Mouse (Mus musculus) midbrain, embryonic 11.5 days (tissue): ENCODE data around the gene Akt1s1. TPM values are rescaled to one million over a fixed set of nuclear protein-coding genes. Genes with fewer than 3 reads are reported as not detected.

ENCODE experiments used
- ATAC-seq: fragments of 200-750 bp; cut with Nextera tagmentation; 2 replicates; pipeline ENCODE4 v1.8.0; 2017; ENCODE audit warnings: moderate TSS enrichment, moderate library complexity; ENCODE audit not compliant: low FRiP score
- DNase-seq: peaks from one replicate; pipeline ENCODE4 v3.0.0; 2015; ENCODE audit warnings: low spot score; ENCODE audit errors: missing footprints
- H3K27ac ChIP-seq: fragments of 300-500 bp; sonication (generic); 2 replicates; pipeline ENCODE4 v1.5.1; 2014; ENCODE audit warnings: low read depth, low read length
- H3K27me3 ChIP-seq: fragments of 300-500 bp; sonication (generic); 2 replicates; pipeline ENCODE4 v1.6.1; 2014; ENCODE audit warnings: mild to moderate bottlenecking, low read length, moderate library complexity, mixed read lengths; ENCODE audit not compliant: control insufficient read depth, insufficient read depth
- H3K36me3 ChIP-seq: fragments of 300-500 bp; sonication (generic); 2 replicates; pipeline ENCODE4 v1.6.1; 2014; ENCODE audit warnings: mild to moderate bottlenecking, low read length, moderate library complexity, mixed read lengths; ENCODE audit not compliant: control insufficient read depth, insufficient read depth
- H3K4me1 ChIP-seq: fragments of 300-500 bp; sonication (generic); 2 replicates; pipeline ENCODE4 v1.6.1; 2014; ENCODE audit warnings: low read length; ENCODE audit not compliant: control insufficient read depth, insufficient read depth
- H3K4me2 ChIP-seq: fragments of 300-500 bp; sonication (generic); 2 replicates; pipeline ENCODE4 v1.6.1; 2014; ENCODE audit warnings: mild to moderate bottlenecking, moderate library complexity
- H3K4me3 ChIP-seq: fragments of 300-500 bp; sonication (generic); 2 replicates; pipeline ENCODE4 v1.5.1; 2014; ENCODE audit warnings: low read depth, low read length
- H3K9ac ChIP-seq: fragments of 300-500 bp; sonication (generic); 2 replicates; pipeline ENCODE4 v1.6.1; 2014; ENCODE audit warnings: low read length
- H3K9me3 ChIP-seq: fragments of 300-500 bp; sonication (generic); 2 replicates; pipeline ENCODE4 v1.6.1; 2016; ENCODE audit warnings: low read length; ENCODE audit not compliant: control insufficient read depth
- WGBS: fragments of 180-500 bp; shearing (Covaris S2); extraction: QIAGEN DNeasy Blood & Tissue Kit; methylation state at CpG from one replicate; pipeline ENCODE4 v1.1.7; 2014; 5-methylcytosine and 5-hydroxymethylcytosine counted together
- polyA plus RNA-seq: library from polyadenylated mRNA; unstranded; fragments of >200 nt; fragmentation: Nextera tagmentation; extraction: Ambion mirVana; gene quantifications from 2 replicates; pipeline ENCODE4 v1.2.1, GENCODE M21; 2014

Gene Akt1s1
- polyA plus RNA-seq, 1 experiment from 2014 or later = 34.3 TPM

GRCm38 (mm10) chr7:44863982-44864494, 15.2 kb downstream of the Akt1s1 start:
- ATAC-seq (no peak), DNase-seq (peak; percentile 84)
- H3K9ac ChIP-seq = no peak overlapping the region
- peaks cover 26% of the 10 kb centered on the region for H3K36me3 ChIP-seq
- no peak overlapping the region for H3K4me3 ChIP-seq
- WGBS = 94% methylated on average over 11 of the region's 11 CpGs
- peaks cover 24% of the 10 kb centered on the region for H3K4me1 ChIP-seq
- H3K9me3 ChIP-seq = no peaks in the 10 kb centered on the region
- no peaks in the 10 kb centered on the region for H3K27me3 ChIP-seq
- no peak overlapping the region for H3K4me2 ChIP-seq
- H3K27ac ChIP-seq = no peak overlapping the region

GRCm38 (mm10) chr7:44864595-44865542, 16.1 kb downstream of the Akt1s1 start:
- Histone ChIP-seq H3K4me3 (no peak overlapping the region), H3K27ac (no peak overlapping the region), H3K4me2 (no peak overlapping the region), H3K9ac (no peak overlapping the region), H3K27me3 (no peaks in the 10 kb centered on the region), H3K9me3 (no peaks in the 10 kb centered on the region), H3K36me3 (peaks cover 26% of the 10 kb centered on the region), H3K4me1 (peaks cover 24% of the 10 kb centered on the region)
- DNase-seq = peak; percentile 83
- no peak for ATAC-seq
- WGBS = 88% methylated on average over 24 of the region's 24 CpGs

- ATAC-seq (no peak), DNase-seq (peak; percentile 78)
- no peak overlapping the region for H3K9ac ChIP-seq
- no peak overlapping the region for H3K4me2 ChIP-seq
- peaks cover 26% of the 10 kb centered on the region for H3K36me3 ChIP-seq
- no peaks in the 10 kb centered on the region for H3K27me3 ChIP-seq
- H3K27ac ChIP-seq = no peak overlapping the region
- H3K9me3 ChIP-seq = no peaks in the 10 kb centered on the region
- H3K4me1 ChIP-seq = peaks cover 28% of the 10 kb centered on the region
- no peak overlapping the region for H3K4me3 ChIP-seq
- WGBS = 75% methylated on average over 15 of the region's 15 CpGs
Measured at GRCm38 (mm10) chr7:44866276-44867009, 17.7 kb downstream of the Akt1s1 start.

- Histone ChIP-seq H3K9ac (no peak overlapping the region), H3K27ac (no peak overlapping the region), H3K36me3 (peaks cover 26% of the 10 kb centered on the region), H3K4me3 (peak overlapping the region; percentile 97), H3K4me2 (peak overlapping the region; percentile 92), H3K27me3 (no peaks in the 10 kb centered on the region), H3K9me3 (no peaks in the 10 kb centered on the region), H3K4me1 (peaks cover 28% of the 10 kb centered on the region)
- WGBS = 73% methylated on average over 18 of the region's 19 CpGs
- no peak for DNase-seq
- no peak for ATAC-seq
Measured at GRCm38 (mm10) chr7:44867010-44867702, 18.4 kb downstream of the Akt1s1 start.

- Histone ChIP-seq H3K9me3 (no peaks in the 10 kb centered on the region), H3K9ac (peak overlapping the region; percentile 99), H3K36me3 (peaks cover 24% of the 10 kb centered on the region), H3K27me3 (no peaks in the 10 kb centered on the region), H3K27ac (no peak overlapping the region), H3K4me3 (peak overlapping the region; percentile 97), H3K4me2 (peak overlapping the region; percentile 92), H3K4me1 (peaks cover 28% of the 10 kb centered on the region)
- DNase-seq = peak; percentile 85
- no peak for ATAC-seq
- 56% methylated on average over 9 of the region's 9 CpGs for WGBS
Measured at GRCm38 (mm10) chr7:44867802-44868201, 19.0 kb downstream of the Akt1s1 start.

- no peaks in the 10 kb centered on the region for H3K9me3 ChIP-seq
- peak overlapping the region; percentile 99 for H3K9ac ChIP-seq
- peak overlapping the region; percentile 92 for H3K4me2 ChIP-seq
- H3K4me3 ChIP-seq = peak overlapping the region; percentile 97
- peak; percentile 88 for DNase-seq
- peak overlapping the region; percentile 100 for H3K27ac ChIP-seq
- no peak for ATAC-seq
- H3K36me3 ChIP-seq = peaks cover 17% of the 10 kb centered on the region
- H3K4me1 ChIP-seq = peaks cover 28% of the 10 kb centered on the region
- H3K27me3 ChIP-seq = no peaks in the 10 kb centered on the region
- WGBS = 5% methylated on average over 16 of the region's 16 CpGs
Measured at GRCm38 (mm10) chr7:44868465-44868864, 19.7 kb downstream of the Akt1s1 start.

GRCm38 (mm10) chr7:44868919-44869696, 20.3 kb downstream of the Akt1s1 start:
- 0% methylated on average over 65 of the region's 108 CpGs for WGBS
- peaks cover 28% of the 10 kb centered on the region for H3K4me1 ChIP-seq

More at GRCm38 (mm10) chr7:44868919-44869696, 20.3 kb downstream of the Akt1s1 start:
- Histone ChIP-seq H3K27me3 (no peaks in the 10 kb centered on the region), H3K36me3 (peaks cover 11% of the 10 kb centered on the region), H3K4me3 (peak overlapping the region; percentile 97), H3K4me2 (peak overlapping the region; percentile 92), H3K9ac (peak overlapping the region; percentile 99), H3K27ac (peak overlapping the region; percentile 100), H3K9me3 (no peaks in the 10 kb centered on the region)
- peak; percentile 53 for ATAC-seq
- DNase-seq = peak; percentile 95
